Mouse (Mus musculus) left cerebral cortex, adult 2 months (tissue): ENCODE measurements around the gene Itgb1bp1. TPM values are rescaled to one million over a fixed set of nuclear protein-coding genes. Genes with fewer than 3 reads are reported as not detected.

ENCODE experiments used
- DNase-seq, 2 experiments: peaks; one replicate each; pipeline ENCODE4 v3.0.0; 2021 to 2022; ENCODE audit warnings: low spot score in 2 of 2, mixed read lengths in 1 of 2; ENCODE audit errors: extremely low spot score in 1 of 2
- H3K27ac ChIP-seq: fragments of 200-600 bp; 2 replicates; pipeline ENCODE4 v1.8.1; 2022
- H3K4me3 ChIP-seq: fragments of 200-600 bp; 2 replicates; pipeline ENCODE4 v1.8.1; 2022
- CTCF ChIP-seq: fragments of 200-600 bp; IDR thresholded peaks from 2 replicates; pipeline ENCODE4 v1.8.1; 2022; ENCODE audit warnings: antibody characterized with exemption, mild to moderate bottlenecking, moderate library complexity
- intact Hi-C: fragments of 180-260 bp; cut with DNase I; formaldehyde crosslinking; loops from one replicate; pipeline ENCODE4 v1.15.1; 2025
- total RNA-seq, 2 experiments: library from RNA; stranded (reverse); gene quantifications; 2 replicates each; pipeline ENCODE4 v1.2.3; 2021

Gene Itgb1bp1
- total RNA-seq, 2 experiments from 2014 or later: 33.4 to 34.3 TPM

DNA sequence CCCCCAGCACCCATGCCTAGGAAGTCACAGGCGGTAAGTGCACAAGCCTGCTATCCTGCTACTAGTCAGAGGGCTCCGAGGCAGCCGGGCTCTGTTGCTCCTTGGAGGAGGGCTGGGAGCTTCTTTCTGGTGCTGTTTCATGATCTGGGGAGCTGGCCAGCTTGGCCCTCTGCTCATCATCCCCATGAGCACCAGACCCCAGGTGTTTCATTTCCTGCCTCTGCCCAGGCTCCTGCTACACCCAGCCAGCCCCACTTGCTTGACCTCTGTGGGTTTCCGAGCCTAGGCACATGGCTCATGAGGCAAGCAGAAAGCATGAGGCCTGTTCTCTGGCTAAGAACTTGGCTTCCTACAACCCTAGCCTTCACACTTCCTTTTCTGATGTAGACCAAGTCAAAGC, 20.6 kb downstream of the Itgb1bp1 start:
- TF ChIP-seq CTCF: no peak
- no peak for DNase-seq
- H3K4me3 ChIP-seq: no peak overlapping the region
- intact Hi-C loops: no loop called here
- H3K27ac ChIP-seq: no peak overlapping the region

DNA sequence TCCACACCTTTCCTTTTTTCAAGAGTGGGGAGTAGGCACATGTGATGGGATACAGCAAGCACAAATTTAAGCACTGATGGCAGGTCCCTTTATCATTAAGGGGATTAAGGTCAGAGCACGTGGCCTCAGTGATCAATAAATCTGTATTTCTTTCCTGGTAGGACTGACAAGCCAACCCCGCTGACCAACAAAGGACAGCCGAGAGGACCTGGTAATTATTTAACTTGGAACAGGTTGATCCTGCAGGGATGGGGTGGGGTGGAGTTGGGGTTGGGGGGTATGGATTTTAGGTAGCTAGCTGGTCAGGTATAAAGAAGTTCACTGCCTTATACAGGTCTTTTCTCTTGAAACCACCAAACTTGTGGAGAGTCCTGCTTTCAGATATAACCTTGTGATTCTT, 21.1 kb downstream of the Itgb1bp1 start:
- Histone ChIP-seq H3K4me3 (no peak overlapping the region), H3K27ac (no peak overlapping the region)
- TF ChIP-seq CTCF: no peak
- intact Hi-C loops: loop anchor here (5.0 kb wide), 2 partner anchors 153 to 188 kb away; no protein-coding TSS in a partner anchor
- DNase-seq: no peak

DNA sequence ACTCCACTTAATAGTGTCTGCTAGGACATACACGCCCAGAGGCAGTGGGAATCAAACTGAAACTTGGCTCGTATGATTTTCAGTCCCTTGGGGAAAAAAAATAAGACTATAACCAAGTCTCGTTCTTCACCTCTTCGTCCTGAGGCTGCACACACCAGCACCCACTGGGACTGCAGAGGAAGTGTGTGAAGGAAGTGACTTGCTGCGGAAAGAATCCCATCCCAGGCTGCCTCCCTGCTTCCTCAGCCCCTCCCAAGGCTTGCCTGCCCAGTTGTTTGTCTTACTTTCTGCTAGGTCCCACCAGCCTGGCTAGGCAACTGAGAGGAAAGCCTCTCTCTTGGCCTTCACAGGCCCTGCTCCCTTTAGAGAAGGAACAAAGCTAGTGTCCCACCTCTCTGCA, 21.8 kb downstream of the Itgb1bp1 start:
- intact Hi-C loops: loop anchor here (5.0 kb wide), 2 partner anchors 152 to 187 kb away; no protein-coding TSS in a partner anchor
- no peak for TF ChIP-seq CTCF
- DNase-seq: no peak
- no peak overlapping the region; the same call in 1 of the 2 replicates for H3K27ac ChIP-seq
- no peak overlapping the region for H3K4me3 ChIP-seq

DNA sequence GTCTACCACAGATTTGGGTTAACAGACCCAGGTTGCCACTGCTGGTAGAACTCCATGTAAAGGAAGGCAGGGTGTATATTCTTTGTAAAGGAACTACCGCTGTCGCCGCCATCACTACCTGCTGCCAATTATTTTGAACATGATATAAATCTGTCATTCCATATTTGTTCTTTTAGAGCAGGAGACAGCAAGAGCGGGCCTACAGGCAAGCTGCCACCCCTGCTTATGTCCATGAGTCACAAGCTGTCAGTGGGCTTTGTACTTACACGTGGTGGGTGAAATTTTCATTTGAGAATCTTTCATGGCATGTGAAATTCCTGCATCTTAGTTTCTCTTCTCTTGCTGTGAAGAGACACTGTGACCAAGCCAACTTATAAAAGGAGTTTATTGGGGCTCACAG, 22.8 kb downstream of the Itgb1bp1 start:
- peak overlapping the region; percentile 34; the same call in 1 of the 2 replicates for H3K27ac ChIP-seq
- TF ChIP-seq CTCF: no peak
- H3K4me3 ChIP-seq: no peak overlapping the region
- intact Hi-C loops: loop anchor here (5.0 kb wide), 2 partner anchors 151 to 186 kb away; no protein-coding TSS in a partner anchor
- no peak for DNase-seq

DNA sequence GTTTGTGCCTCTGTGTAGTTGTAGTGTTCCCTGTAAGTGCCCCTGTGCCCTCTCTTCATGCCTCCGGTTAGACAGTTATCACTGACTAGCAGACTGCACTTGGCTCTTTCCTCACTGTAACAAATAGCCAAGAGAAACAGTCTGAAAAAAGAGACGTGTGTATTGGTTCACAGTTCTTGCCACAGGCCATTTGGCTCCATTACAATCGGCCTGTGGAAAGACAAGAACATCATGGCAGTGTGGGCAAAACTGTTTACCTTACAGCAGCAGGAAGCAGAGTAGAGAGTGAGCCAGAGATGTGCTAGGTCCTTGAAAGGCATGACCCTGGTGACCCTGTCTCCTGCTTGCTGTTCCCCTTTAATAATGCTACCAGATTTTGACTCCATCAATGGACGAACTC, 24.6 kb downstream of the Itgb1bp1 start:
- intact Hi-C loops: loop anchor here (5.0 kb wide), 2 partner anchors 149 to 184 kb away; no protein-coding TSS in a partner anchor
- no peak for TF ChIP-seq CTCF
- H3K27ac ChIP-seq: no peak overlapping the region
- no peak overlapping the region for H3K4me3 ChIP-seq
- DNase-seq: no peak

DNA sequence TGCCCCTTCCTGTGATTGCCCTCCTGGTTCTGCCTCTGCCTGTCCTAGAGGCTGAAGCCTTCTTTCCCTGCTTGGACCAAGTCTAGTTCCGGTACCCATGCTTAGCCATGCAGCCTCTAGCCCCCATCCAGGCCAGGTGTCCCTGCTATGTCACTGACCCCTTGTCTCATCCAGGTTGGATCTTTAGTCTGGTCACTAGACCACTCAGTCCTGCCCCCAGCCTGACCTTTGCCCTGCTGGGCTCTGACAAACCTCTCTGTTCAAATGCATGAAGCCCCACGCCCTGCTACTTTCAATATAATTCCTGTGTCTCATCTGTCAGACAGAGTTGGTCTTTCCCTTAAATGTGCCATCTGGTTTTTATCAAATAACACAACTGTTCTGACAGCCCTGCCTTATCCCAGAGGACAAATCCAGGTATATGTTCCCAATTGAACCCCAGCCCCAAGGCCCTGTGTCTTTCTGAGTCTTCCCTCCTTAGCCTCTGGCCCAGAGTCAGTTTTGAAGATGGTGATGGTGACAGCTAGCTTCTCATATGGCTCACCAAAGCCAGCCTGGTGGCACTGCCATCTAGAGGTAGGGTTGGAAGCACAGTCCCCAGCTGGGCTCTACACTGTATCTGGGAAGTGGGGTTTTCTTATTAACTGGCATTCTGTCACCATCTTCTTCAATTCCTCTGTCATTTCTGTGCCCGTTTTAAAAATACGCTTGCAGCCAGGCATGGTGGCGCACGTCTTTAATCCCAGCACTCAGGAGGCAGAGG, 25.4 kb downstream of the Itgb1bp1 start:
- peak in 1 of 2 experiments; percentile 36 for DNase-seq
- no peak overlapping the region for H3K27ac ChIP-seq
- no peak overlapping the region for H3K4me3 ChIP-seq
- intact Hi-C loops: loop anchor here (5.0 kb wide), 2 partner anchors 148 to 183 kb away; no protein-coding TSS in a partner anchor
- peak; percentile 68 for TF ChIP-seq CTCF

DNA sequence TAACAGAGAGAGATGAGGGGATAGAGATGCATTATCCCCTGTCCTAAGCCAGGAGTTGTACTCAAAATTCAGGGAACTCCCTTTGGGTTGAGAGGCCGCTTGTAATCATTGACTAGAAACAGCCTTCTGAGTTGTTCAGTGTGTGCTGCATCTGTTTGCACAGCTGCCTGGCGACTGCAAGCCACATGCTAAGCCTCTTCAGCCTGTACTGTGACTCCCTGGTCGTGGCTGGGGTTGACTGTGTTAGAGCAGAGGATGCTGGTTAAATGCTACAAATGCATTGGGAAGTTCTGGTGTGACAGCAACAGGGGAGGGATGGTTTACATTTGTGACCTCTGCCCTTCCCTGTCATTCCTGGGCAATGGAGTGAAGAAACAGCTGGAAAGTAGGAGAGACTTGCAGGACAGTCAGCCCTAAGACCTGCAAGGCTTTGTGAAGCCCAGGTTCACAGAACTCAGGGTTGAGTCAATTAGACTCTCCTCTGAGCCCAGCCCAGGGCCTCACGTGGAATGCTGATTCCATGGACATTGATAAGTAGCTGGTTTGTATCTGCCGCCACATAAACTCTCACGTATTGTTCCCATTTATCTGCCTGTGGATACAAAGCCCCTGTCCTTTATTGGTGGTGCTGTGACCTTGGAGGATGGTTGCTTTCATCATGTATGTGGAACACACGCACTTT, 38.2 kb downstream of the Itgb1bp1 start:
- DNase-seq: no peak
- Histone ChIP-seq H3K27ac (no peak overlapping the region), H3K4me3 (no peak overlapping the region)
- intact Hi-C loops: no loop called here
- no peak for TF ChIP-seq CTCF

DNA sequence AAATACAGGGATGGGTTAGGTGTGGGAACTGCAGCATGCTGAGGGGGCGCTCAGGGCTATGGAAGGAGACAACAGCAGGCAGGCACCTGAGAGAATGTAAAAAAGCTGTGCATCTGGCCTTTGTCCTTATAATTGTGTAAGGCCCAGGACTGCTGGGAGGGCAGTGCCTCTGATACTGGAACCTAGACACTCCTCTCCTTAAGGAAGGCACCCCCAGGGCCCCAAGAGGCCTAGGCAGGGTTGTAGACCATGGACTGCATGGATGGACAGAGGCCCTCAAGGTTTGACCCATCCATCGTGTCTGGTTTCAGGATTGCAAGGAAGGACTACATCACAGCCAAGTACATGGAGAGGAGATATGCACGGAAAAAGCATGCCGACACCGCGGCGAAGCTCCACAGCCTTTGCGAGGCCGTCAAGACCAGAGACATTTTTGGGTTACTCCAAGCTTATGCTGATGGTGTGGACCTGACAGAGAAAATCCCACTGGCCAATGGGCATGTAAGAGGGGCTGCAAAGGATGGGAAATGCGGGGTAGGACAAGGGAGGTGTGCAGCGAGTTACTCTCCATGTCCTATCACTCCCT, 41.6 kb downstream of the Itgb1bp1 start:
- DNase-seq: no peak
- Histone ChIP-seq H3K4me3 (no peak overlapping the region), H3K27ac (no peak overlapping the region)
- no peak for TF ChIP-seq CTCF
- intact Hi-C loops: no loop called here

DNA sequence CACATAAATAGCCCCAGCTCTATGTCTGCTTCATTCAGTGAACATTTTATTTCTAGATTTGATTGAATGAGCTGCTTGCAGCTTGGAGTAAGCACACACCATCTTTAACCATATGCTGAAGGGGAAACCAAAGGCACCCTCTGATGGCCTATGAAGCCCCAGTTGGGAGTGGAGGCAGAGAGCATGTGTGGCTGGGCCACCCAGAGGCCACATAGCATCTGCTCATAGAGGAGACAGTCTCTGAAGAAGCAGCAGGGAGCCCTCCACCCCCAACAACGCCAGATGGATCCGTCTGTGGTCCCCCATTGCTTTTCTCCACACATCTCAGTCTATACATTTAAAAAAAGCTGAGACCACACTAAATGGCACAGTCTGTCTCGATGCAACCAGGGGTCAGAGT, 44.1 kb downstream of the Itgb1bp1 start:
- no peak overlapping the region for H3K27ac ChIP-seq
- intact Hi-C loops: no loop called here
- no peak for TF ChIP-seq CTCF

DNA sequence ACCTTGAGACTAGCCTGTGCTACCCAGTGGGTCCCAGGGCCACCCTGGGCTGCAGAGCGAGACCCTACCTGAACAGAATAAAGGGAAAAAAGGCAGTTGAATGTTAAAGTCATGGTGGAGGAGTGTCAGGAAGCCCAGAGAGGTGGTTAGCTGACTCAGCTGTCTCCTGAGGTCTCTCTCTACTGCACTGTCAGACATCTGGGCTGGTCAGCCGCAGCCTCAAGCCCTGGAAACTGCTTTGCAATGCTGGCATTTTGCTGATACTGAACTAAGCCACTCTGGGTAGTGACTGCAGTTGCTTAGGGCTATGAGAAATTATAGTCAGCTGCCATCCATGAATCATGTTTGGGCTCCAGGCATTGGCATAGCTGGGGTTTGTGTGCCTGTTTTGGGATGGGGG, 51.5 kb downstream of the Itgb1bp1 start:
- DNase-seq: no peak
- no peak overlapping the region for H3K27ac ChIP-seq
- no peak overlapping the region for H3K4me3 ChIP-seq
- TF ChIP-seq CTCF: no peak
- intact Hi-C loops: no loop called here

More for the DNA sequence above, 44.1 kb downstream of the Itgb1bp1 start:
- no peak for DNase-seq
- no peak overlapping the region for H3K4me3 ChIP-seq

DNA sequence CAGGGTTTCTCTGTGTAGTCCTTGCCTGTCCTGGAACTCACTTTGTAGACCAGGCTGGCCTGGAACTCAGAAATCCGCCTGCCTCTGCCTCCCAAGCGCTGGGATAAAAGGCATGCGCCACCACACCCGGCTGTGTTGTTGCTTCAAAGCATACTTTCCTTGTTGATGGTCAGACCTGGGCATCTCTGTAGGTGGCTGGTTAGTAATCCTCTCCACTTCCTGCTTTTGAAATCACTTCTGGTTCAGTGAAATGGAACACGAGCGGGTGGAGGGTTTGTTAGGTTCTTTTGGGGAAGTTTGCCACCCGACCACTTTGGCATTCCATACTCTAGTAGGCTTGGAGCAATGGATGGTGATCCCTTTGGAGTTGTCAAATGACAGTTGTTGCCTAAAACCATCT, 52.4 kb downstream of the Itgb1bp1 start:
- intact Hi-C loops: no loop called here
- Histone ChIP-seq H3K27ac (no peak overlapping the region), H3K4me3 (no peak overlapping the region)
- TF ChIP-seq CTCF: no peak
- DNase-seq: no peak
